Mouse (Mus musculus): ENCODE results near the gene Nipal3. TPM values are rescaled to one million over a fixed set of nuclear protein-coding genes. Genes with fewer than 3 reads are reported as not detected.
A peak's percentile ranks its signal among the peaks of the same experiment; 100 is the strongest.

Nipal3 gene
- total and polyA plus RNA-seq, 3 experiments = 13.7 to 15.1 (median 13.9) TPM

GRCm38 (mm10) chr4:135520421-135520820 lies 25.6 kb upstream of the Nipal3 start:
- DNase-seq (ENCODE audit: low spot score) (no peak), ATAC-seq (ENCODE audit: extremely low read depth, insufficient number of reproducible peaks, low FRiP score, poor library complexity, severe bottlenecking) (no peak)
- no peaks in the 10 kb centered on the region for H3K9me3 ChIP-seq (replicated peaks)
- TF ChIP-seq GATA1 (IDR thresholded peaks at IDR 0.05; ENCODE audit: borderline replicate concordance, low read length) (no peak), POLR2AphosphoS5 (IDR thresholded peaks at IDR 0.05; ENCODE audit: insufficient replicate concordance, low read depth, low read length) (no peak), TAL1 (conservative IDR thresholded peaks at IDR 0.05; ENCODE audit: low read depth, low read length) (no peak), GATA2 (IDR thresholded peaks at IDR 0.05; ENCODE audit: borderline replicate concordance, low read depth, low read length) (no peak), CTCF (IDR thresholded peaks at IDR 0.05; ENCODE audit: low read depth, low read length) (no peak)
- H3K4me3 ChIP-seq (ENCODE audit: low read depth, low read length) = no peak overlapping the region
- no peaks in the 10 kb centered on the region for H3K36me3 ChIP-seq (replicated peaks)
- H3K4me1 ChIP-seq (ENCODE audit: insufficient read depth, low read depth, low read length) = no peaks in the 10 kb centered on the region
- peaks cover 11% of the 10 kb centered on the region; the same call in 1 of the 2 replicates for H3K27me3 ChIP-seq (ENCODE audit: insufficient read depth, low read length)

DNA sequence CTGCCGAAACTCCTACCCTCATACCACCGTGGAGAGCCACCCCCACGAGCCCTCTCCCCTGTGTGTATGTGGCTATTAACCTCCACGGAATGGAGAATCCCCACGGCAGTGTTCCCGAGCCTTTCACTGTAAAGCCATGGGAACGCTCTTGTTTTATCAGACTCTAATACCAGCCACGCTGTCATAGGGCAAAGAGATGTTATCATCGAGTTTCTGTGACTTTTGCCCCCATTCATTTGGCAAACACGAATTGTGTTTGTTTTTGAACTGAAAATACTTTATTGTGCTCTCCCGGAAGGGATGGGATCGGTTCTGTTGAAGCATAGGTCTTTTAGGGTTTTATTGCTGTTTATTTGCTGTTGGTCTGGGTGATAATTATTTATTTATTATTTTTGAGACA lies 23.3 kb upstream of the Nipal3 start:
- Histone ChIP-seq H3K9me3 (replicated peaks) (no peaks in the 10 kb centered on the region), H3K27me3 (ENCODE audit: insufficient read depth, low read length) (peaks cover 7% of the 10 kb centered on the region; the same call in 1 of the 2 replicates), H3K36me3 (replicated peaks) (no peaks in the 10 kb centered on the region), H3K4me1 (ENCODE audit: insufficient read depth, low read depth, low read length) (no peaks in the 10 kb centered on the region), H3K4me3 (ENCODE audit: low read depth, low read length) (no peak overlapping the region)
- no peak for ATAC-seq (ENCODE audit: extremely low read depth, insufficient number of reproducible peaks, low FRiP score, poor library complexity, severe bottlenecking)
- no peak for DNase-seq (ENCODE audit: low spot score)
- no peak for TF ChIP-seq POLR2AphosphoS5 (IDR thresholded peaks at IDR 0.05; ENCODE audit: insufficient replicate concordance, low read depth, low read length)
- TF ChIP-seq GATA1 (IDR thresholded peaks at IDR 0.05; ENCODE audit: borderline replicate concordance, low read length) = no peak
- TF ChIP-seq CTCF (IDR thresholded peaks at IDR 0.05; ENCODE audit: low read depth, low read length) = no peak
- TF ChIP-seq GATA2 (IDR thresholded peaks at IDR 0.05; ENCODE audit: borderline replicate concordance, low read depth, low read length) = no peak
- no peak for TF ChIP-seq TAL1 (conservative IDR thresholded peaks at IDR 0.05; ENCODE audit: low read depth, low read length)

- Histone ChIP-seq H3K4me1 (ENCODE audit: insufficient read depth, low read depth, low read length) (no peaks in the 10 kb centered on the region), H3K4me3 (ENCODE audit: low read depth, low read length) (no peak overlapping the region), H3K9me3 (replicated peaks) (no peaks in the 10 kb centered on the region), H3K36me3 (replicated peaks) (no peaks in the 10 kb centered on the region), H3K27me3 (ENCODE audit: insufficient read depth, low read length) (peaks cover 7% of the 10 kb centered on the region; the same call in 1 of the 2 replicates)
- TF ChIP-seq GATA2 (IDR thresholded peaks at IDR 0.05; ENCODE audit: borderline replicate concordance, low read depth, low read length) (no peak), CTCF (IDR thresholded peaks at IDR 0.05; ENCODE audit: low read depth, low read length) (peak; percentile 56)
- no peak for ATAC-seq (ENCODE audit: extremely low read depth, insufficient number of reproducible peaks, low FRiP score, poor library complexity, severe bottlenecking)
- no peak for DNase-seq (ENCODE audit: low spot score)
These were observed 21.8 kb upstream of the Nipal3 start for GRCm38 (mm10) chr4:135516351-135517316.

DNA sequence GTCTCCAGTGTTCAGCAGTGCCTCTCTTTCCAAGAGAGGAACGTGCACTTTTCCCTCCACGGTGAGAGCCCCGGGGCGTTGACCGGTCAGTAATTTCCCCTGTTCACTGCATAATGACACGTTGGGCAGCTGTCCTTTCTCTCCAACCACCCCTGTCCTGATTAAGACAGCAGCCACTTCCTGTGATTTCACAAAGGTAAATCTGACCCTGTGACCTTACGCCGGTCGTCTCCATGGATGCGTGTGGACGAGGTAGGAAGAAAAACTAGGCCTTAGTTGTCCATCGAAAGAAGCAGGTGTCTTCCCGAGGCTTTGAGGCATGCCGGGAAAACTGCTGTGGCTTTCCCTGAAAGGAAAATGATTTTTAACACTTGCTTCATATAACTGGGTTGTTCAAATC lies 20.1 kb upstream of the Nipal3 start:
- no peak overlapping the region for H3K4me3 ChIP-seq (ENCODE audit: low read depth, low read length)
- ATAC-seq (ENCODE audit: extremely low read depth, insufficient number of reproducible peaks, low FRiP score, poor library complexity, severe bottlenecking) (no peak), DNase-seq (ENCODE audit: low spot score) (no peak)
- H3K4me1 ChIP-seq (ENCODE audit: insufficient read depth, low read depth, low read length) = no peaks in the 10 kb centered on the region
- TF ChIP-seq POLR2AphosphoS5 (IDR thresholded peaks at IDR 0.05; ENCODE audit: insufficient replicate concordance, low read depth, low read length) (no peak), CTCF (IDR thresholded peaks at IDR 0.05; ENCODE audit: low read depth, low read length) (no peak)
- no peaks in the 10 kb centered on the region for H3K36me3 ChIP-seq (replicated peaks)
- H3K27me3 ChIP-seq (ENCODE audit: insufficient read depth, low read length) = peaks cover 9% of the 10 kb centered on the region; the same call in 1 of the 2 replicates
- H3K9me3 ChIP-seq (replicated peaks) = no peaks in the 10 kb centered on the region

- TF ChIP-seq GATA1 (IDR thresholded peaks at IDR 0.05; ENCODE audit: borderline replicate concordance, low read length) (no peak), CTCF (IDR thresholded peaks at IDR 0.05; ENCODE audit: low read depth, low read length) (no peak), GATA2 (IDR thresholded peaks at IDR 0.05; ENCODE audit: borderline replicate concordance, low read depth, low read length) (no peak), TAL1 (conservative IDR thresholded peaks at IDR 0.05; ENCODE audit: low read depth, low read length) (no peak), POLR2AphosphoS5 (IDR thresholded peaks at IDR 0.05; ENCODE audit: insufficient replicate concordance, low read depth, low read length) (no peak)
- Histone ChIP-seq H3K27me3 (ENCODE audit: insufficient read depth, low read length) (peaks cover 9% of the 10 kb centered on the region; the same call in 1 of the 2 replicates), H3K36me3 (replicated peaks) (no peaks in the 10 kb centered on the region), H3K9me3 (replicated peaks) (no peaks in the 10 kb centered on the region), H3K4me3 (ENCODE audit: low read depth, low read length) (no peak overlapping the region), H3K4me1 (ENCODE audit: insufficient read depth, low read depth, low read length) (no peaks in the 10 kb centered on the region)
- no peak for ATAC-seq (ENCODE audit: extremely low read depth, insufficient number of reproducible peaks, low FRiP score, poor library complexity, severe bottlenecking)
- no peak for DNase-seq (ENCODE audit: low spot score)
These were observed 19.0 kb upstream of the Nipal3 start for GRCm38 (mm10) chr4:135513865-135514264.

GRCm38 (mm10) chr4:135509515-135509914 lies 14.7 kb upstream of the Nipal3 start:
- peaks cover 9% of the 10 kb centered on the region; the same call in 1 of the 2 replicates for H3K27me3 ChIP-seq (ENCODE audit: insufficient read depth, low read length)
- H3K4me1 ChIP-seq (ENCODE audit: insufficient read depth, low read depth, low read length) = peaks cover 3% of the 10 kb centered on the region; the same call in 1 of the 2 replicates
- ATAC-seq (ENCODE audit: extremely low read depth, insufficient number of reproducible peaks, low FRiP score, poor library complexity, severe bottlenecking) (no peak), DNase-seq (ENCODE audit: low spot score) (no peak)
- TF ChIP-seq GATA2 (IDR thresholded peaks at IDR 0.05; ENCODE audit: borderline replicate concordance, low read depth, low read length) (no peak), TAL1 (conservative IDR thresholded peaks at IDR 0.05; ENCODE audit: low read depth, low read length) (no peak), CTCF (IDR thresholded peaks at IDR 0.05; ENCODE audit: low read depth, low read length) (no peak), GATA1 (IDR thresholded peaks at IDR 0.05; ENCODE audit: borderline replicate concordance, low read length) (no peak), POLR2AphosphoS5 (IDR thresholded peaks at IDR 0.05; ENCODE audit: insufficient replicate concordance, low read depth, low read length) (no peak)
- H3K4me3 ChIP-seq (ENCODE audit: low read depth, low read length) = no peak overlapping the region
- H3K9me3 ChIP-seq (replicated peaks) = no peaks in the 10 kb centered on the region
- no peaks in the 10 kb centered on the region for H3K36me3 ChIP-seq (replicated peaks)
